In the genomic region with DNA sequence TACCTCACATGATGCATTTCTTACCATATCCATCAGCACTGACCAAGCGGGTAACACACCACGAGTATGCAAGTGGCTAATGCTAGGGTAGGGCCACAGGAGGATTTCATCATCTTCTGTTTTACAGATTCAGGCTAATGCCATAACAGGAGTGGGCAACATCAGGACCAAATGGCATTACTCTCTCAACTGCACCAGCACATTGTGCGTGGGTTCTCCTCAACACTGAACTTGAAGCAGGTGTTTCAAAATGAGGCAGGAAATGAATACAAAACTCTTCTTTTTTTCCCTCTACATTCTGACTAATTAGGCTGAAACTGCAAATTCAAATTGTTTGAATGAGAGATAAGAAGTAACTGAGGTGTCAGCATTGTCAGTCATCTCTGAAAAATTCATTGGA, we compare ENCODE assay signal across 9 mouse cellular contexts.
"Had no signal": no experiment of that assay in that cellular context is flagged by ENCODE, and none has a peak within 500 bp of the region (broad histone marks: within the 10 kb centered on the region; RNA-seq: fewer than 3 reads in every experiment).

No protein-coding gene starts in this region.

- DNase-seq: lung, adult 18-20 months; lung, embryonic 14.5 days; lung, postnatal 10 days; lung, postnatal 4 days; right cerebral cortex, postnatal 14 days; thymus, adult 2 months; thymus, postnatal 25 days had no signal

- ATAC-seq: midbrain, embryonic 13.5 days; midbrain, embryonic 15.5 days had no signal
